Mouse (Mus musculus) lung, postnatal 4 days (tissue): ENCODE measurements around the gene Cped1.
"Not testable (repeated sequence)": the region's sequence is repeated elsewhere in the genome, so short reads cannot be mapped to it uniquely, and the experiment has no call there.

Source experiments
- DNase-seq, 2 experiments: peaks; one replicate each; pipeline ENCODE4 v3.0.0; 2021

The Cped1 gene

DNA sequence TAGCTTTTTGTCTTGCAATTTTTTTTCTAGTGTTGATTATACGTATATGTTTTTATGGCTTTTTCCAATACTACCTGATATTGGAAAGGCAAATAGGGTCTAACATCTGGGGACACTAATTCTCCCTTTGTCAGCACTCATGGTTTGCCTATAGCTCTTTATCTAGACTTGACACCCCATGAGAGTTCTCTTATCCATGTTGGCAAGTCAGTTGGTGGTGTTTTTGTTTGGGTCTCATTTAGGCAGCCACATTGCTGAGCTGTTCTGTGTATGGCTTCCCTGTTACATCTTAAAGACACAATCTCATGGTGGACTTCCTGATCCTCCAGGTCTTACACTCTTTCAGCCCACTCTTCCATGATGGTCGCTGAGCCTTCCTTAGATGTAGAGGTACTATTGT lies 42.1 kb downstream of the Cped1 start:
- DNase-seq, result no peak

DNA sequence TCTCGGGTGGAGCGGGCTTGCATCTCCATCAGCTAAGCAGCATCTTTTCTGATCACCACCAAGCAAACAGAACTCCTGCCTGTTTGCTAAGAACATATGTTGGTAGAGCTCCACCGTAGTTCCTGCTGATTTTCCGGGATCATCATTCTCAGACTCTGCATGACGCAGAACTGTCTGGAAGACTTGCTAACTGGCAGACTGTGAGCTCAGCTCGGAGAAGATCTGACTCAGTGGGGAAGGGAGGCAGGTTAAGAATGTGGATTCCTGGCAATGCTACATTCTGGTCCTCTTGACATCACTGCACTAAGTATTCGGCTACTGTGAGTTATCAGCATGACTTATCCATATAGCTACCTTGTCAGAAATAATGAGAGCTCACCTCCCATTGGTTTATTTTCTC lies 44.7 kb downstream of the Cped1 start:
- DNase-seq, result no peak

GRCm38 (mm10) chr6:22033188-22033587 lies 47.5 kb downstream of the Cped1 start:
- peak; percentile 26 to 46 for DNase-seq

DNA sequence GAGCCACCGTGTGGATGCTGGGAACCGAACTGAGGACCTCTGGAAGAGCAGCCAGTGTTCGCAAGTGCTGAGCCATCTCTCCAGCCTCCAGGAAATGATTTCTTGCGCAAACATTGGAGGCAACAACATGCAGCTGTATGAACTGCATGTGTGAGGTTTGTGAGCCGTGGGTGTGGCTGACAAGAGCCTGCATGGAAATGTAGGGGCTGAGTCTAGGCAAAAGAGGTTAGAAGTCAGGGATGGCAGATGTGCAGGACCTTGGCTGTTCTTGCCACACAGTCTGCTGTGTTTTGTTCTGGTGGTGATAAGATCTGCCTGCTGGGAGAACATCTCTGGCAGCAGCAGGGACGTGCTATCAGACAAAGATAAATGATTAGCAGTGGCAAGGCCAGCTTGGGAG lies 49.7 kb downstream of the Cped1 start:
- peak in 1 of 2 experiments; percentile 58 for DNase-seq

DNA sequence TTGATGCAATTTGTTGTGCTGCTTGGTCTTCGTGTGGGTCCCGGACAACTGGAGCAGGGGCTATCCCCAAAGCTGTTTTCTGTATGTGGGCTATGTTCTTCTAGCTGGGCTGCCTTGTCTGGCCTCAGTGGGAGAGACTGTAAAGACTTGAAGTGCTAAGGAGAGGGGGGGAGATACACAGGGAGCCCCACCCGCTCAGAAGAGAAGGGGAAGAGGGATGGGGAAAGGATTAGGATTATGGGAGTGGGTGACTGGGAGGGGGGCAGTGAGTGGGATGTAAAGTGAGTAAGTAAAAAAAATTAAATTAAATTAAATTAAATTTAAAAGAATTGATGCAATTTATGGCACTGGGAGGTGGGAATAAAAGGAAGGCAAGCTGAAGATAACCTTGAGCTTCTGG lies 50.2 kb downstream of the Cped1 start:
- no peak for DNase-seq

DNA sequence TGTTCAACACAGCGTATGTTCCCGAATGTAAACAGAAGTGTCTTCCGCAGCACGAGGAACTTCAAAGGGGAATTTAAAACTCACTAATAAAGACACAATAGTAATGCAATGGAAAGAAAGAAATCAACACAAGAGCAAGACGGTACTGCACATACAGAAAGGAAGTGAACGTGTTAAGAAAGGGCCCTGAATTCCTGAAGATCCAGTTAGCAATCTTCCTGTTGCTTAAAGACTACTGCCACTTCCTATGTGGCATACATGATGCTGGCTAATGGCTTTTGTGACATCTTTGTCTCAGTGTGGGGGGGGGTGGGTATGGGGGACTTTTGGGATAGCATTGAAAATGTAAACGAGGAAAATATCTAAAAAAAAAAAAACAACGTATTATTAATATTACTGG lies 50.7 kb downstream of the Cped1 start:
- DNase-seq, result no peak

DNA sequence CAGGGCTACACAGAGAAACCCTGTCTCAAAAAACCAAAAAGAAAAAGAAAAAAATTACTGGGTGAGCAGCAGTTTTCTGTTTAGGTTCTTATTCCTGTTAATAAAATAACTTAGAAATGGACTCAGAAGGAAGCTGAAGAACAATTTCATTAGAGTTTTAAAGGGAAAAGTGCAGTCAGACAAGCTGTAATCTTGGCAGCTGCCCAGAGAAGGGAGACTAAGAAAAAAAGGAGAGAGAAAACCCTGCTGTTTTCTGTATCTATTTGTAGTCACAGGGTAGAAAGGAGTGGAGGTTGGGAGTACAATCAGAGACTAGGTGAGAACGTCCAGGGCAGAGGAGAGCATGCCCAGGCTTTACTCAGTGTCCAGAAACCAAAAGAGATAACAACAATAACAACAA lies 51.2 kb downstream of the Cped1 start:
- DNase-seq, result no peak

GRCm38 (mm10) chr6:22037441-22038050 lies 51.8 kb downstream of the Cped1 start:
- no peak for DNase-seq

GRCm38 (mm10) chr6:22039666-22040065 lies 54.0 kb downstream of the Cped1 start:
- not testable (repeated sequence) for DNase-seq

DNA sequence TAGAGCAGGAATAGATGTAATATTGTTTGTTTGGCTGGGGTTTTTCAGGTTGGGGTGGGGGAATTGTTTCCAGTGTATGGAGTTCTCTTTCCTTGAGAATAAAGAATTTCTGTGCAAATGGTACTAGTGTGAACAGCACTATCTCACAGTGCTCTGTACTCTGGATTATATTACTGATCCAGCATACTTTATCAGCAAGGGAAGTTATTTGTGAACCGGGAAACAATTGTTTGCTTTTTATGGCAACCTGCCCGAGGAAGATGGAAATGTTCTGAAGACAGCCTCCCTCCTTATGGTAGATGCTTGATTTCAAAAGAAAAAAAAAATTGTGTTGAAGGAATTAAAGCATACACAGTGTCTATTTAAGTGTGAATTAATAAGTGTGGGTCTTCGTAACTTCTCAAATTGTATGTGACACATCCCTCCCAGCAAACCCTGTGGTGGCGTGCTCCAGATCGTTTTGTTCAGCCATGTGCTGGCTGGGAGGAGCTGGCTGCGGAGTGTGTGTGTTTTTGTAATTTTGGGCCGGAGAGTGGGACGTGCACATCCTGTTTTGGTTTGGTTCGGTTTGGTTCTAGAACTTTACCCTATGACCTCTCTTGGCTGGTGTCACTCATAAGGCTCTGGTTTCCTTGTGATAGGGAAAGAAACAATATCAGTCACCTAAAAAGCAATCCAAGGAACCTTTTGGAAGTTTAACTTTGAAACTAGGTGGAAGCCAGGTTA lies 59.3 kb downstream of the Cped1 start:
- DNase-seq, result no peak

GRCm38 (mm10) chr6:22047101-22047500 lies 61.4 kb downstream of the Cped1 start:
- no peak for DNase-seq

- DNase-seq, result peak; percentile 7 to 47
Observed at GRCm38 (mm10) chr6:22049093-22049492, 63.4 kb downstream of the Cped1 start.

- no peak for DNase-seq
Observed at GRCm38 (mm10) chr6:22051526-22051925, 65.8 kb downstream of the Cped1 start.

DNA sequence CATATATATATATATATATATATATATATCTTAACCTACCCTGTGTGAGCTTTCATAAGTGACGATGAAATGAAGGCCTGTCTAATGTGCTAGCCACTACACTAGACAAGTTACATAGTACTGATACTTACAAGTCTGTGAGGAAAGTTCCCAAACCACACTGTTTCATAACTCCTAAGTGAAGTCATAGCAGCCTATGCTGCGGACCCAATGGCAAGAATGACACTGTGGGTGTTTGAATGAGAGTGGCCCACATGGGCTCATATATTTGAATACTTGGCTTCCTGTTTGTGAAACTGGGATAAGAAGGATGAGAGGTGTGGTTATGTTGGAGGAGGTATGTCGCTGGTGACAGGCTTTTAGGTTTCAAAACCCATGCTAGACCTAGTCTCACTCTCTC lies 67.3 kb downstream of the Cped1 start:
- DNase-seq, result no peak

- DNase-seq, result no peak
Observed at GRCm38 (mm10) chr6:22064341-22064740, 78.6 kb downstream of the Cped1 start.

GRCm38 (mm10) chr6:22070603-22071322 lies 85.0 kb downstream of the Cped1 start:
- no peak for DNase-seq

DNA sequence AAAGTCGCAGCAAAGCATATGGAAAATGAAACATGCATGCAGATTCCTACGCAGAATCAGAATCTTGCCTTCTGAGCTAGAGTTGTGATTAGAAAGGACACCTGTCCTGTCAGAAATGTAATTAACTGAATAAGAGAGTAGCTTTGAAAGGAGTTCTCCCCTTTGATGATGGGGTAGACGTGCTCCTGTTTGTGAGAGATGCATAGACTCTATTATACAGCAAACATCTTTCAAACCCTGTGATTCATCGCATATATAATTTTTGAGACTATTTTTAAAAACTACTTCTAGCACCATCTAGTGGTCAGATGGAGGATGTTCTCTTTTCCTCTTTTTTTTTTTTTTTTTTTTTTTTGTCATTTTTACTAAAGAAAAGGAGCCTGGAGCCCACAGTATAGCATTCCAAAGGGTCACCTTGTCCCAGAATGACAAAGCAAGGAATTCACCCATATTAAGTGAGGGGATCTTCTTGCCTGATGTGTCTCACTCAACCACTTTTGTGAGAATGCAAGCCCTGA lies 85.7 kb downstream of the Cped1 start:
- DNase-seq, result no peak

- no peak for DNase-seq
Observed at GRCm38 (mm10) chr6:22072737-22073136, 87.0 kb downstream of the Cped1 start.

DNA sequence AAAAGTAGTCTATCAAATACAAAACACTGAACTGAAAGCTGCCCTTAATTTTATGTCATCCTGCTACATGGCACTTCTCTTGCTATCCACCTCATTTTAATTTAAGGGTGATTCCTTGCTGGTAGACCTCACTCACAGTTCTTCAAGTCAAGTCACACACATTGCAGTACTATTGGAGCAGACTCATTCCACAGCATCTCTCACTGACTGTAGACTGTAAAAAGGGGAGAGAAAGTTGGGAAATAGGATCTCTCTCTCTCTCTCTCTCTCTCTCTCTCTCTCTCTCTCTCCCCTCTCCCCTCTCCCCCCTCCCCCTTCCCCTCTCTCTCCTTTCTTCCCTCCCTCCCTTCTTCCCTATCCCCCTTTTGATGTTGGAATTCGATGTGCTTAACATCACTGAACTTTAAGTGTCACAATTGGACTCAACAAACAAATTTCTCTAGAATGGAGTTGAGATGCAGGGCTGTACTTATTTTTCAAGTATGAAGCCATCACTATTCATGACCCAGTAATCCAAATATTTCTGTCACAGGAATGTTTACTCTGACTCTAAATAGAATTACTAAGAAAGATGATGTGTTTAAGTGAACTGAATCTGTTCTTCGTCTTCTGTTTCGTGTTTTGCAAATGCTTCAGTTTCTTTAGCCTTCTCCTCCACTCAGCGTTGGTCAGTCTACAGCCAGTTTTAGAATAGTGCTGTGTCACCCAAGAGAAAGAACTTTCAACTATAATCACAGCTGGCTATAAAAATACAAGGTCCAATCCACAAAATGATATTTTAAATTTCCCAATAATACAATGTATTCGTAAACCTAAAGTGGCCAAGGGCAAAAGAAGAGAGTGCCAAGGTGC lies 88.7 kb downstream of the Cped1 start:
- DNase-seq, result no peak

DNA sequence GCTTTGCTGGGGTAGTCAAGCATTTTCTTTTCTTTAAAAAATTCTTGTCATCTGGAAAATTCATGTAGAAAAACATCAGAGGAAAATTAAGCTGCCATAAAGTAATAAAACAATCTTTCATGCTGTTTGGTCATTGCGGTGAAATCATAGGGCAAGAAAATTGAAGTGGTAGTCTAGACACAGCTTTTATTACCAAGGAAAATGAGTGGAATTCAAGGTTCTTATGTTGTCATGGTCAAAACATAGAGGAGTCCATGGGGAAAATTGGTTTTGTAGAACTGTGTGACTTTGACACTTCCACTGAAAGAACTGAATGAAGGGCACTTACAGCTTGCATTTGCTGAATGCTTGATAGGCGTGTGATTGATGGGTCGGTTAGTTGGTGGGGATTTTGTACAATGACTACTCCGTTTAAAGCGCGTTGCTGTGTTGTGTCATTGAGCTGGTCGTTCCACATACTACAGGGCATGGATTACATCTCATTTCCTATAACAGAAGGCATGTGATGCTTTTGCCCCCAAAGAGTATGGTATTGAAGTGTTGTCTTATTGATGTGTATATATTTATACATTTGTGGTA lies 93.1 kb downstream of the Cped1 start:
- DNase-seq, result no peak

DNA sequence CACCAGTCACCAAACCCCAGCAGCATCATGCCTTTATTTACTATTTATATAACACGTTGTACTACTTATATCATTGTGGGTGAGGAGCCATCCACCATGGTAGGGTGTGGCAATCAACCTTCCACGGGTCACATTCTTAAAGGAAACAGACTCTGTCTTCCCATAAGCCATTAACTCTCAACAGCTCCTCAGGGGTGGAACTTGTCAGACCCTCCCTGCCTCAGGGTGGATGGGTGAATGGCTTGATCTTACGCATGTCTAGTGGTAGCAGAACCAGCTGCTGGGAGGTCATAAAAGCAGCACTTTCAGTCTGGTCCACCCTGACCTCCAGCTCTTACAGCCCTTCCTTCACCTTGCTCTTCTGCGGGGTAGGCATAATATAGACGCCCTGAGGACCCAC lies 100.3 kb downstream of the Cped1 start:
- DNase-seq, result no peak

GRCm38 (mm10) chr6:22088346-22089064 lies 102.8 kb downstream of the Cped1 start:
- peak; percentile 26 to 54 for DNase-seq
